Mouse (Mus musculus) liver, embryonic 14.5 days (tissue): ENCODE results near the gene Rgs5. TPM values are rescaled to one million over a fixed set of nuclear protein-coding genes. Genes with fewer than 3 reads are reported as not detected.

ENCODE experiments used
- ATAC-seq: fragments of 200-750 bp; cut with Nextera tagmentation; 2 replicates; pipeline ENCODE4 v1.8.0; 2017; ENCODE audit warnings: moderate number of reproducible peaks, mild to moderate bottlenecking, moderate library complexity; ENCODE audit not compliant: insufficient read depth
- DNase-seq, 3 experiments: peaks; one replicate each; pipeline ENCODE4 v3.0.0-alpha.2; 2012 to 2013; ENCODE audit warnings: low read depth in 3 of 3, low spot score in 3 of 3
- H3K27ac ChIP-seq: fragments of 300-500 bp; sonication (generic); 2 replicates; pipeline ENCODE4 v1.5.1; 2014; ENCODE audit warnings: moderate library complexity, mild to moderate bottlenecking, control low read depth, inconsistent platforms
- H3K27me3 ChIP-seq: fragments of 300-500 bp; sonication (generic); 2 replicates; pipeline ENCODE4 v1.6.1; 2014; ENCODE audit warnings: mild to moderate bottlenecking, low read length, moderate library complexity; ENCODE audit not compliant: control insufficient read depth, insufficient read depth
- H3K36me3 ChIP-seq: fragments of 300-500 bp; sonication (generic); replicated peaks from 2 replicates; pipeline ENCODE4 v1.6.1; 2014; ENCODE audit warnings: low read depth; ENCODE audit not compliant: control insufficient read depth, insufficient read depth
- H3K4me1 ChIP-seq, 2 experiments: fragments of 200-500 bp in 1 of 2; fragments of 300-500 bp in 1 of 2; sonication (generic) in 1 of 2; replicated peaks; 2 replicates each; pipeline ENCODE4 v1.6.1; 2012 to 2014; ENCODE audit warnings: antibody characterized with exemption in 1 of 2, inconsistent platforms in 1 of 2, low read length in 1 of 2; ENCODE audit not compliant: control insufficient read depth in 2 of 2, insufficient read depth in 2 of 2
- H3K4me2 ChIP-seq: fragments of 300-500 bp; sonication (generic); 2 replicates; pipeline ENCODE4 v1.6.1; 2014; ENCODE audit warnings: low read depth, mild to moderate bottlenecking, control low read depth, moderate library complexity
- H3K4me3 ChIP-seq, 2 experiments: fragments of 200-500 bp in 1 of 2; fragments of 300-500 bp in 1 of 2; sonication (generic) in 1 of 2; 2 replicates each; pipeline ENCODE4 v1.5.1; 2012 to 2014; ENCODE audit warnings: low read depth in 2 of 2, low read length in 2 of 2, mild to moderate bottlenecking in 2 of 2, control low read depth in 1 of 2, inconsistent platforms in 1 of 2, moderate library complexity in 1 of 2; ENCODE audit not compliant: insufficient read depth in 1 of 2
- H3K9ac ChIP-seq: fragments of 300-500 bp; sonication (generic); replicated peaks from 2 replicates; pipeline ENCODE4 v1.6.1; 2014; ENCODE audit warnings: mild to moderate bottlenecking, control low read depth, moderate library complexity
- H3K9me3 ChIP-seq: fragments of 300-500 bp; sonication (generic); 2 replicates; pipeline ENCODE4 v1.6.1; 2016; ENCODE audit warnings: low read length, mixed read lengths; ENCODE audit not compliant: control insufficient read depth
- CTCF ChIP-seq: IDR thresholded peaks from 2 replicates; pipeline ENCODE4 v1.5.1; 2016; ENCODE audit warnings: antibody characterized with exemption, low read depth, control low read depth
- EP300 ChIP-seq: IDR thresholded peaks from 2 replicates; pipeline ENCODE4 v1.6.1; 2016; ENCODE audit warnings: antibody characterized with exemption, low read depth
- WGBS: fragments of 180-500 bp; shearing (Covaris S2); extraction: QIAGEN DNeasy Blood & Tissue Kit; methylation state at CpG from one replicate; pipeline ENCODE4 v1.1.7; 2014; ENCODE audit not compliant: insufficient replicate concordance; 5-methylcytosine and 5-hydroxymethylcytosine counted together
- polyA plus RNA-seq, 2 experiments: library from polyadenylated mRNA; depleted of rRNA in 1 of 2; stranded (reverse) in 1 of 2; unstranded in 1 of 2; fragments of >200 nt; fragmentation: Nextera tagmentation in 1 of 2; extraction: Ambion mirVana in 1 of 2; gene quantifications; 2 replicates each; pipeline versions ENCODE4 v1.2.1 to v1.2.3; 2012 to 2014

Rgs5 gene
- polyA plus RNA-seq, 2 experiments, result 0.30 to 0.42 TPM

DNA sequence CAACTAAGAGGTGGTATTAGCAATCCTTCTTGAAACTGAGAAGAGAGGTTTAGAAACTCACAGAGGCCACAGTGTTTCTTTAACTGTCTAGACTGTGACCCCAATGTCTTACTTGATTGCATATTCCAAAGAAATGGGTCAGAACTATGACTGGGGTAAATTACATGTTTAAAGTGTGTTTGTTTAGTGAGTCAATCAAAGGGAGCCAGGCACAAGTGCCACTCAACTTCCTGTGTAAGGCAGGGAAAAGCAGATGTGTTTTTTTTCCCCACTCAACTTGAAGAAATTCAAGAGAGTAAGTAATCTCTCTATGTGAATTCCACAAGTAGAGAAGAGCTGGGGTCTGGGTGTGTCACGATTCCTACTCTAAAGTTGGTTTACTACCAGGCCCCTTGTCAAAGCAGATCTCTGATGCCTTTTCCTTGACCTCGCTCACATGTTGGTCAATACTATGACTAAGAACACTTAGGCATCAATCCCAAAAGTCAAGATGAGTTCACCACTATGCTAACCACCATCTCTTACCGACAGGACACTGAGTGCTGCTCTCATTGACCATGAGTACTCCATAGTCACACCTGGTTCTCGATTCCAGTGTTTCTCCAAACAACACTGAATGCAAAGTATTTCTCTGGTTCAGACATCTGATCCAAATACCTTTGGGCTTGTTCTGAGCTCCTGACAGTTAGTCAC, 49.2 kb downstream of the Rgs5 start:
- Histone ChIP-seq H3K4me2 (no peak overlapping the region), H3K27me3 (no peaks in the 10 kb centered on the region), H3K36me3 (no peaks in the 10 kb centered on the region), H3K4me3 (no peak overlapping the region), H3K9me3 (no peaks in the 10 kb centered on the region), H3K27ac (no peak overlapping the region), H3K4me1 (no peaks in the 10 kb centered on the region), H3K9ac (no peak overlapping the region)
- DNase-seq, result no peak
- no peak for TF ChIP-seq CTCF
- no peak for TF ChIP-seq EP300
- ATAC-seq, result no peak
- WGBS, result 62% methylated on average over 4 of the region's 4 CpGs

DNA sequence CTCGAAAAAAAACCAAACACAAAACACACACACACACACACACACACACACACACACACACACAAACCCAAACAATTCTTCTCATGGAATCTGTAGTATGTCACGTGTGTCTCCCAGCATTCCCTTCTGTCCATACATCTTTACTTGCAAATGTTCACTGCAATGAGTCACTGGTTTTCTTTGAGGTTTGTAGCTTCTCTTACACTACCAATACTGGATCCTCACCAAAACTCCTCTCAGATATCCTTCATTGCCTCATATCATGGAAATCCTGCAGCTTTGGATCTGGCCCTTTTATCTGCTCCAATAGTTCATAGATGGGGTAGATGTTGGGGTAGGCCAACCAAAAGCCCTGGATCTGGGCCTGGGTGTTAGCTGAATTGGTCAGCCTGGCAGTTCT, 66.5 kb downstream of the Rgs5 start:
- no peaks in the 10 kb centered on the region for H3K36me3 ChIP-seq
- H3K4me2 ChIP-seq, result no peak overlapping the region
- H3K4me1 ChIP-seq, result no peaks in the 10 kb centered on the region
- no peak for DNase-seq
- 45% methylated on average over 2 of the region's 2 CpGs for WGBS
- H3K9ac ChIP-seq, result no peak overlapping the region
- H3K9me3 ChIP-seq, result no peaks in the 10 kb centered on the region
- H3K4me3 ChIP-seq, result no peak overlapping the region
- TF ChIP-seq EP300, result no peak
- no peak for TF ChIP-seq CTCF
- ATAC-seq, result no peak
- H3K27me3 ChIP-seq, result no peaks in the 10 kb centered on the region
- no peak overlapping the region for H3K27ac ChIP-seq

DNA sequence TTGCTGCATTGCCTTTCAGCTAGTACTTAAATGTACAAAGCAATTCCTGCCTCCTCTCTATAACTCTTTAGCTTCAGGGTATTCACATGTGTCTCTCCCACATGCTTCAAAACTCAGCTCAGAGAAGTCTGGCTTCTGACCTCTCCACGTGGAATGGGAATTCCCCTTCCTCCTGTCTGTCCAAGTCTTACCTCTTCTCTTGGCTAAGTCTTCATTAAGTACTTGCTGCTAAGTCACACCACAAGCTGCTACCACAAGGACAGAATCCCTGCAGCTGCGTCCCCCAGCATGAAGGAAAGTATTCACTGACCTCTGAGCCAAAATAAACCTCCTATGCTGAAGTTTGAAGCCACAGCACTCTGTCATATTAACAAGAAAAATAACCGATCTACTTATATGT, 71.0 kb downstream of the Rgs5 start:
- Histone ChIP-seq H3K9me3 (no peaks in the 10 kb centered on the region), H3K4me1 (no peaks in the 10 kb centered on the region), H3K27ac (no peak overlapping the region), H3K4me3 (no peak overlapping the region), H3K27me3 (no peaks in the 10 kb centered on the region), H3K36me3 (no peaks in the 10 kb centered on the region), H3K4me2 (no peak overlapping the region), H3K9ac (no peak overlapping the region)
- TF ChIP-seq CTCF, result no peak
- no peak for TF ChIP-seq EP300
- WGBS, result 41% methylated on average over 3 of the region's 3 CpGs
- no peak for ATAC-seq
- DNase-seq, result no peak

- Histone ChIP-seq H3K27ac (no peak overlapping the region), H3K4me1 (no peaks in the 10 kb centered on the region), H3K36me3 (no peaks in the 10 kb centered on the region), H3K27me3 (no peaks in the 10 kb centered on the region), H3K9me3 (no peaks in the 10 kb centered on the region), H3K9ac (no peak overlapping the region), H3K4me3 (no peak overlapping the region), H3K4me2 (no peak overlapping the region)
- TF ChIP-seq CTCF (no peak), EP300 (no peak)
- DNase-seq (no peak), ATAC-seq (no peak)
- WGBS, result 55% methylated on average over 7 of the region's 7 CpGs
These were observed 75.3 kb downstream of the Rgs5 start for GRCm38 (mm10) chr1:169730599-169731100.

DNA sequence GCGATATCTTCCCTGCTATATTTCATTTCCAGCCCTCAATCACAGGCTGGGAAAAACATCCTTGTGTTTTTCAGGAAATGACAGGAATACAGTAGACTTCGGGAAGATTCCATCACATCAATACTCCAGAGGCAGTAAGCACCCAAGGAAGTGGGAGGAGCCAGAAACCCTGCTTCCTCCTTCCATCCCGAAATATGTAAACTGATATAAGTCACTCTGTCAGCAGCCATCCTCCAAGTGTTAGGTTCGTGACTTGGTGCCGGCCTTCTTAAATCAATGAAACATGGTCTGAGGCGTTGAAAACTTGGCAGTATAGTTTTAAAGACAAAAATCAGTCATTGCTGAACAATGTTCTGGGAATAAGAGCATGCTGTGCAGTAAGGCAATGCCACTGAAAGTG, 80.8 kb downstream of the Rgs5 start:
- Histone ChIP-seq H3K9me3 (no peaks in the 10 kb centered on the region), H3K4me3 (no peak overlapping the region), H3K4me1 (no peaks in the 10 kb centered on the region), H3K27me3 (no peaks in the 10 kb centered on the region), H3K27ac (no peak overlapping the region), H3K9ac (no peak overlapping the region), H3K36me3 (no peaks in the 10 kb centered on the region), H3K4me2 (no peak overlapping the region)
- no peak for ATAC-seq
- TF ChIP-seq EP300, result no peak
- TF ChIP-seq CTCF, result no peak
- WGBS, result 53% methylated on average over 6 of the region's 6 CpGs
- no peak for DNase-seq
